Mouse (Mus musculus): ENCODE measurements around the gene Als2cr12. TPM values are rescaled to one million over a fixed set of nuclear protein-coding genes. Genes with fewer than 3 reads are reported as not detected.
"Not testable (repeated sequence)": the region's sequence is repeated elsewhere in the genome, so short reads cannot be mapped to it uniquely, and the experiment has no call there.

Gene Als2cr12
- polyA plus RNA-seq, 2 experiments, result 0.12 TPM; not detected in 1

DNA sequence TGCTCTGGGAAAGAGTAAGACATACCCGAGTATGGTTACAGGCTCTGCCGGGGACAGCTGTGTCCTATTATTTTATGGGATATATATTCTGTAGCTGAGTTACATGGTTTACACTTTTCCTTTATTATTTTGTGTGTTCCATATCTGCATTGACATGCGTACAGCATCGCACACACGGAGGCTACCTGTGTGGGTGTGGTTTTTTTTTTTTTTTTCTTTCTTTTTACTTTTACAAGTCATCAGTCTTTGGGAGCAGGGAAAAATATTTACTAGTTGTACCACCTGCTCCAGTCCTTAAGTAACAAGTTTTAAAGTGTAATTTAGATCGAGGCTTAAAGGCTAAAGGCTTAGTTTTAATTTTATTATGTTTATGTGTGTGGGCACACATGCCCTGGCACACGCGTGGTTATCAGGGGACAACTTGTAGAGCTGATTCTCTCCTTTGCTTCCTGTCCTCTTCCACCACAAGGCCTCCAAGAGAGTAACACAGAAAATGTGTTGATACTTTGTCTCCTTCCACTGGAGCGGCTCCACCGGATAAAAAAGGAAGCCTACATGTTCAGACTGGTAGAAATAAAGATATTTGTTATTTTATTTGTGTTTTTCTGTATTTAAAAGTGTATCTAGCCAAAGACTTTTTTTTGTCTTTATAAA is 15.0 kb upstream of the Als2cr12 start:
- Histone ChIP-seq H3K9ac (ENCODE audit: low read depth, low read length, severe bottlenecking) (peak overlapping the region; percentile 92), H3K4me2 (replicated peaks; ENCODE audit: low read depth, low read length, severe bottlenecking) (peak overlapping the region; percentile 77), H3K27me3 (ENCODE audit: control insufficient read depth, insufficient read depth, low read length) (no peaks in the 10 kb centered on the region), H3K4me1 (ENCODE audit: control insufficient read depth, insufficient read depth, low read length) (peaks cover 17% of the 10 kb centered on the region), H3K27ac (replicated peaks; ENCODE audit: low read depth, low read length) (peak overlapping the region; percentile 99), H3K9me3 (ENCODE audit: control insufficient read depth, low read length) (no peaks in the 10 kb centered on the region), H3K4me3 (replicated peaks; ENCODE audit: low read length) (peak overlapping the region; percentile 64), H3K36me3 (ENCODE audit: control insufficient read depth, insufficient read depth, low read length) (peaks cover 10% of the 10 kb centered on the region)
- ATAC-seq (ENCODE audit: low FRiP score, low read depth) (0 out of 2 replicates have a peak, but pooled peaks have one; percentile 6), DNase-seq (ENCODE audit: low spot score) (no peak)
- no peak for TF ChIP-seq POLR2A (IDR thresholded peaks at IDR 0.05; ENCODE audit: borderline replicate concordance, extremely low read depth, insufficient read depth, insufficient read length)
- 28% methylated on average over 10 of the region's 10 CpGs for WGBS

DNA sequence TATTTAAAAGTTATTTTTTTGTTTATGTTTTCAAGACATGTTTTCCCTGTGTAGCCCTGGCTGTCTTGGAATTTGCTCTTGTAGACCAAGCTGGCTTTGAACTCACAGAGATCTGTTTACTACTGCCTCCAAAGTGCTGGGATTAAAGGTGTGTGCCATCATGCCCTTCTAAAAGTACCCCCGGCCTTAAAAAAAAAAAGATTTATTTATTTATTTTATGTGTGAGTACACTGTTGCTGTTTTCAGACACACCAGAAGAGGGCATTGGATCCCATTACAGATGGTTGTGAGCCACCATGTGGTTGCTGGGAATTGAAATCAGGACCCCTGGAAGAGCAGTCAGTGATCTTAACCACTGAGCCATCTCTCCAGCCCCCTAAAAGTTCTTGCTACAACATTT is 14.3 kb upstream of the Als2cr12 start:
- not testable (repeated sequence) for H3K27me3 ChIP-seq (ENCODE audit: control insufficient read depth, insufficient read depth, low read length); H3K9ac ChIP-seq (ENCODE audit: low read depth, low read length, severe bottlenecking); H3K36me3 ChIP-seq (ENCODE audit: control insufficient read depth, insufficient read depth, low read length); H3K9me3 ChIP-seq (ENCODE audit: control insufficient read depth, low read length); H3K27ac ChIP-seq (replicated peaks; ENCODE audit: low read depth, low read length); H3K4me2 ChIP-seq (replicated peaks; ENCODE audit: low read depth, low read length, severe bottlenecking); ATAC-seq (ENCODE audit: low FRiP score, low read depth); H3K4me3 ChIP-seq (replicated peaks; ENCODE audit: low read length); DNase-seq (ENCODE audit: low spot score)
- peaks cover 11% of the 10 kb centered on the region; the same call in 1 of the 2 replicates for H3K4me1 ChIP-seq (ENCODE audit: control insufficient read depth, insufficient read depth, low read length)
- WGBS, result 88% methylated on average over 1 of the region's 1 CpGs

DNA sequence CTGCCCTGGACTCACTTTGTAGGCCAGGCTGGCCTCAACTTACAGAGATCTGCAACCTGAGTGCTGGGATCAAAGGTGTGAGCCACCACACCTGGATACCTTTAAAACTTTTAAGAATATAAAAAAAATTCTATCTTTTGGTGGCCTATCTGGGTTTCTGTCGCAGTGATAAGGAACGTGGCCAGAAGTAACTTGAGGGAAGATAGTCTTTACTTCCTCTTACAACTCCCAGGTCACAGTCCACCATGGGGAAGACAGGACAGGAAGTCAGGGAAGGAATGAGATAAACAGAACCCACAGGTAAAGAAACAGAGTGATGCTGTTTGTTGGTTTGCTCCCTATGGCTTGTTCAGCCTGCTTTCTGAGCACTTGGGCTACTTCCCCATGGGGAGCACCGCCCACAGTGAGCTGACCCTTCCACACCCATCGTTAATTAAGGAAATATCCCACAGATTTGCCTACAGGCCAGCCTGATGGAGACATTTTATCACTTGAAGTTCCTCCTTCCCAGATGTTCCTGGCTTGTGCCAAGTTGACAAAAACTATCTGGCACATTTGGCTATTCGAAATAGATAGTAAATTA is 4.9 kb upstream of the Als2cr12 start:
- not testable (repeated sequence) for H3K4me3 ChIP-seq (replicated peaks; ENCODE audit: low read length); H3K36me3 ChIP-seq (ENCODE audit: control insufficient read depth, insufficient read depth, low read length); H3K9me3 ChIP-seq (ENCODE audit: control insufficient read depth, low read length); H3K4me1 ChIP-seq (ENCODE audit: control insufficient read depth, insufficient read depth, low read length); H3K4me2 ChIP-seq (replicated peaks; ENCODE audit: low read depth, low read length, severe bottlenecking); DNase-seq (ENCODE audit: low spot score); H3K27me3 ChIP-seq (ENCODE audit: control insufficient read depth, insufficient read depth, low read length); H3K9ac ChIP-seq (ENCODE audit: low read depth, low read length, severe bottlenecking); ATAC-seq (ENCODE audit: low FRiP score, low read depth); H3K27ac ChIP-seq (replicated peaks; ENCODE audit: low read depth, low read length)
- 74% methylated on average over 4 of the region's 5 CpGs for WGBS

DNA sequence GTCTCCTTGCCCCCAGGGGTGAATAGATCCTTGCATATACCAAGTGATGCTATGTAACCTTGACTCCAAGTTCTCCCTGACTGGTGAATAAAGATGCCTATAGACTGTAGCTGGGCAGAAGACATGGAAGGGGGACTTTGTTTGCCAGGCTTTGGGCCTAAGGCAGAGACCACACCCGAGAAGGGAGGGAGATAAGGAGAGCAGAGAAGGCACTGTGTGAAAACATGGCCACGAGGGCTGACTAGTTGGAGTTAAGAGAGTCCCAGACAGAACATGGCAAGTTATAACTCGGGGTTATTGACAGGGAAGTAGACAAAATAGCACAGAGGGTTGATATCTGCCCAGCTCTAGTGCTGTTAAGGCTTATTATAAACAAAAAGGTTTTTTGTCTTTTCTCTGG is 4.2 kb upstream of the Als2cr12 start:
- Histone ChIP-seq H3K4me2 (replicated peaks; ENCODE audit: low read depth, low read length, severe bottlenecking) (no peak overlapping the region), H3K27ac (replicated peaks; ENCODE audit: low read depth, low read length) (no peak overlapping the region), H3K9ac (ENCODE audit: low read depth, low read length, severe bottlenecking) (no peak overlapping the region), H3K4me1 (ENCODE audit: control insufficient read depth, insufficient read depth, low read length) (no peaks in the 10 kb centered on the region), H3K27me3 (ENCODE audit: control insufficient read depth, insufficient read depth, low read length) (no peaks in the 10 kb centered on the region), H3K4me3 (replicated peaks; ENCODE audit: low read length) (no peak overlapping the region), H3K9me3 (ENCODE audit: control insufficient read depth, low read length) (no peaks in the 10 kb centered on the region), H3K36me3 (ENCODE audit: control insufficient read depth, insufficient read depth, low read length) (no peaks in the 10 kb centered on the region)
- no peak for ATAC-seq (ENCODE audit: low FRiP score, low read depth)
- 73% methylated on average over 3 of the region's 3 CpGs for WGBS
- no peak for TF ChIP-seq POLR2A (IDR thresholded peaks at IDR 0.05; ENCODE audit: borderline replicate concordance, extremely low read depth, insufficient read depth, insufficient read length)
- DNase-seq (ENCODE audit: low spot score), result no peak

DNA sequence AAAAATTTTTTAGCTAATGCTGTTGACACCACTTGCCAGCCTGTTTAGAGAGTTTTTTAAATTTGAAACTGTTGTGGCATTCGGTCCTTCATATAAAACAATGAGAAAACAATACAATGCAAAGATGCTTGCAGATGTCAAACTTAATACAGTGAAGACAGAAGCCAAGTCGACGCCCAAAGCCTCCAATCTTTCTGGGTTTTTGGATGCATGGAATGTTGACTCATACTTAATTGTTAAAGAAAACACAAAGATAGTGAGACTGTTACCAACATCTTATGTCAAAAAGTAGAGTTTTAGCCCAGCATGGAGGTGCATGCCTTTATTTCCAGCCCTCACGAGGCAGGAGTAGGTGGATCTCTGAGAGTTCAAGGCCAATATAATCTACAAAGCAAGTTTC is 3.0 kb upstream of the Als2cr12 start:
- Histone ChIP-seq H3K9ac (ENCODE audit: low read depth, low read length, severe bottlenecking) (no peak overlapping the region), H3K4me3 (replicated peaks; ENCODE audit: low read length) (no peak overlapping the region), H3K9me3 (ENCODE audit: control insufficient read depth, low read length) (no peaks in the 10 kb centered on the region), H3K27ac (replicated peaks; ENCODE audit: low read depth, low read length) (no peak overlapping the region), H3K4me2 (replicated peaks; ENCODE audit: low read depth, low read length, severe bottlenecking) (no peak overlapping the region), H3K4me1 (ENCODE audit: control insufficient read depth, insufficient read depth, low read length) (no peaks in the 10 kb centered on the region), H3K36me3 (ENCODE audit: control insufficient read depth, insufficient read depth, low read length) (no peaks in the 10 kb centered on the region), H3K27me3 (ENCODE audit: control insufficient read depth, insufficient read depth, low read length) (no peaks in the 10 kb centered on the region)
- TF ChIP-seq POLR2A (IDR thresholded peaks at IDR 0.05; ENCODE audit: borderline replicate concordance, extremely low read depth, insufficient read depth, insufficient read length), result no peak
- 80% methylated on average over 4 of the region's 4 CpGs for WGBS
- DNase-seq (ENCODE audit: low spot score) (no peak), ATAC-seq (ENCODE audit: low FRiP score, low read depth) (no peak)

DNA sequence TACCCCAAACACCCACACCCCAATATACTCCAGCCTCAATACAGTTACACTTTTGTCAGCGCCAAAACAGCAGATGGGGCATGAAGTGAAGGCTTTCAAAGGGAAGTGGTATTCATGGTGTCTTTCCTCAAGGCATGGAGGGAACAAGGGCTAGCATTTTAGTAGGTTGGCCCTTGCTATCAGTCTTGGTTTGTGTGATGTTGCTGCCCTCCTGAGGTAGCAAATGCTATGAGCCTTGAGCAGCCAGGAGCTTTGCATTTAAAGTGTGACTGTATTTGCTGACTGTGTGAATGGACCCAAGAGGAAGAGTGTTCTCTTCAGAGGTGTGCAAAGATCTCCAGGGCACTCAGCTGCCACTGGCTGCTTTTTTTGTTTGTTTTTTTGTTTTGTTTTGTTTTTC is 1.8 kb upstream of the Als2cr12 start:
- 41% methylated on average over 1 of the region's 1 CpGs for WGBS
- H3K27me3 ChIP-seq (ENCODE audit: control insufficient read depth, insufficient read depth, low read length); H3K36me3 ChIP-seq (ENCODE audit: control insufficient read depth, insufficient read depth, low read length); H3K4me1 ChIP-seq (ENCODE audit: control insufficient read depth, insufficient read depth, low read length); H3K9ac ChIP-seq (ENCODE audit: low read depth, low read length, severe bottlenecking); H3K4me3 ChIP-seq (replicated peaks; ENCODE audit: low read length); DNase-seq (ENCODE audit: low spot score); H3K9me3 ChIP-seq (ENCODE audit: control insufficient read depth, low read length); ATAC-seq (ENCODE audit: low FRiP score, low read depth); H3K27ac ChIP-seq (replicated peaks; ENCODE audit: low read depth, low read length); H3K4me2 ChIP-seq (replicated peaks; ENCODE audit: low read depth, low read length, severe bottlenecking): not testable (repeated sequence)
